Mouse (Mus musculus): ENCODE measurements around the gene Lyrm4. TPM values are rescaled to one million over a fixed set of nuclear protein-coding genes. Genes with fewer than 3 reads are reported as not detected.

The Lyrm4 gene
- total and polyA plus RNA-seq, 3 experiments = 10.9 to 27.0 (median 26.3) TPM

DNA sequence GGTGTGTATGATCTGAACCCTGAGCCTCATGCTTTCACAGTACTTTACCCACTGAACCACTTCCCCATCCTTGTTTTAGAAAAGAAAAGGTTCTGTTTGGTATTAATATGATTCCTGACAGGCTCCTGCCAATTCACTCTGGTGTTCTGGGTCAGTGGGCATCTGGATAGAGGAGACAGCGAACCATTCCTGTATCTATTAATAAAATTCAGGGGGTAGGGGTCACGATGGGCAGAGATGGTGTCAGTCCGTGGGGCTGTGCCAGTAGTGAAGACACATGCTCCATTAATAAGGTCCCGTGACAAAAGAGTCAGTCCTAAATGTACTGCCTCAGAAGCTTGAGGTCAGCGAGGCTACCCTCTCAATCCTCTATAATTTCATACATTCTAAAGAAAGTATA, 4.1 kb downstream of the Lyrm4 start:
- Histone ChIP-seq H3K4me1 (ENCODE audit: control insufficient read depth in 1 of 2, insufficient read depth in 2 of 2) (peaks cover 2 to 42% of the 10 kb centered on the region in 2 experiments; a peak in 2 of 4 replicates), H3K4me2 (ENCODE audit: insufficient read depth, low read depth, poor library complexity, severe bottlenecking) (no peak overlapping the region), H3K27me3 (replicated peaks) (no peaks in the 10 kb centered on the region), H3K4me3 (replicated peaks in 1 of 3; ENCODE audit: low read depth in 2 of 3, low read length in 2 of 3, poor library complexity in 1 of 3) (no peak overlapping the region), H3K9me3 (replicated peaks; ENCODE audit: low read length) (no peaks in the 10 kb centered on the region), H3K27ac (ENCODE audit: insufficient read depth, low read depth) (no peak overlapping the region), H3K36me3 (replicated peaks in 1 of 2; ENCODE audit: control insufficient read depth in 1 of 2, insufficient read depth in 1 of 2, low read length in 1 of 2) (peaks cover 5 to 24% of the 10 kb centered on the region in 2 experiments), H3K9ac (ENCODE audit: insufficient read depth, low read depth) (no peak overlapping the region), H3K79me2 (replicated peaks; ENCODE audit: control insufficient read depth, extremely low read depth, insufficient read depth, poor library complexity, severe bottlenecking) (peaks cover 6% of the 10 kb centered on the region)
- no peak for DNase-seq (ENCODE audit: extremely low read depth)
- no peak for TF ChIP-seq MEF2A (IDR thresholded peaks at IDR 0.05; ENCODE audit: borderline replicate concordance, low read depth, low read length)
- no peak for TF ChIP-seq GABPA (IDR thresholded peaks at IDR 0.05; ENCODE audit: insufficient replicate concordance, low read depth, low read length)
- dilution Hi-C loops (cut with MboI; ENCODE audit: extremely low pct_ligation_motif_present, extremely low pct_unique_long_range_greater_than_20kb, low sequenced_read_pairs) = no loop called here
- in situ Hi-C loops (cut with MboI; ENCODE audit: low pct_ligation_motif_present, low pct_unique_long_range_greater_than_20kb, low sequenced_read_pairs) = loop anchor here (10.0 kb wide), 1 partner anchor 88 kb away; no protein-coding TSS in a partner anchor

DNA sequence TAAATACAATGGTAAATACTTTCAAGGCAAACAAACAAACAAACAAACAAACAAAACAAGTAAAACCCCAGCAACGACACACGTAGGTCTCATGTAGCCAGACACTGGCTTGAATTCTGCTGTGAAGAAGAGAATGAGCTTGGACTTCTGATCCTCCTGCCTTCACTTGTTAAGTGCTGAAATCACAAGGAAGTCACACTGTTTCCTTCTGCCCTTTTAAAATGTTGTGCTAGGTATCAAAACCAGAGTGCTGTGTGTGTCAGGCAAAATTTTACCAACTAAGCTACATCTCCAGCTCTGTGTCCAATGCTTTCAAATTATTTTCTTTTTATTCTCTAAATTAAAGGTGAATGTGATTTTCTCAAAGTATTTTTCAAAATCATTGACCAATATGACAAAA, 6.0 kb downstream of the Lyrm4 start:
- Histone ChIP-seq H3K27ac (ENCODE audit: insufficient read depth, low read depth) (no peak overlapping the region), H3K79me2 (replicated peaks; ENCODE audit: control insufficient read depth, extremely low read depth, insufficient read depth, poor library complexity, severe bottlenecking) (peaks cover 2% of the 10 kb centered on the region; the same call in 1 of the 2 replicates), H3K4me3 (replicated peaks in 1 of 3; ENCODE audit: low read depth in 2 of 3, low read length in 2 of 3, poor library complexity in 1 of 3) (no peak overlapping the region), H3K36me3 (replicated peaks in 1 of 2; ENCODE audit: control insufficient read depth in 1 of 2, insufficient read depth in 1 of 2, low read length in 1 of 2) (peaks cover 7 to 38% of the 10 kb centered on the region in 2 experiments), H3K27me3 (replicated peaks) (no peaks in the 10 kb centered on the region), H3K9me3 (replicated peaks; ENCODE audit: low read length) (no peaks in the 10 kb centered on the region), H3K4me1 (ENCODE audit: control insufficient read depth in 1 of 2, insufficient read depth in 2 of 2) (peaks cover 2 to 42% of the 10 kb centered on the region in 2 experiments; a peak in 2 of 4 replicates), H3K4me2 (ENCODE audit: insufficient read depth, low read depth, poor library complexity, severe bottlenecking) (no peak overlapping the region), H3K9ac (ENCODE audit: insufficient read depth, low read depth) (no peak overlapping the region)
- dilution Hi-C loops (cut with MboI; ENCODE audit: extremely low pct_ligation_motif_present, extremely low pct_unique_long_range_greater_than_20kb, low sequenced_read_pairs) = no loop called here
- no peak for DNase-seq (ENCODE audit: extremely low read depth)
- in situ Hi-C loops (cut with MboI; ENCODE audit: low pct_ligation_motif_present, low pct_unique_long_range_greater_than_20kb, low sequenced_read_pairs) = loop anchor here (10.0 kb wide), 1 partner anchor 87 kb away; no protein-coding TSS in a partner anchor
- TF ChIP-seq SIN3A (IDR thresholded peaks at IDR 0.05; ENCODE audit: low read length) = no peak
- no peak for TF ChIP-seq TBP (conservative IDR thresholded peaks at IDR 0.05; ENCODE audit: low read depth, low read length)
- TF ChIP-seq ZC3H11A (IDR thresholded peaks at IDR 0.05; ENCODE audit: low read depth, low read length) = no peak
- TF ChIP-seq RAD21 (IDR thresholded peaks at IDR 0.05; ENCODE audit: low read depth, low read length) = no peak
- no peak for TF ChIP-seq GABPA (IDR thresholded peaks at IDR 0.05; ENCODE audit: insufficient replicate concordance, low read depth, low read length)
- TF ChIP-seq MEF2A (IDR thresholded peaks at IDR 0.05; ENCODE audit: borderline replicate concordance, low read depth, low read length) = no peak
- TF ChIP-seq ZNF384 (IDR thresholded peaks at IDR 0.05; ENCODE audit: low read depth, low read length) = no peak
- no peak for TF ChIP-seq MXI1 (IDR thresholded peaks at IDR 0.05; ENCODE audit: low read depth, low read length)
- no peak for TF ChIP-seq CHD1 (IDR thresholded peaks at IDR 0.05; ENCODE audit: low read depth, low read length)
- no peak for TF ChIP-seq JUN (IDR thresholded peaks at IDR 0.05; ENCODE audit: insufficient read depth, low read depth, low read length)
- TF ChIP-seq MAFK (IDR thresholded peaks at IDR 0.05; ENCODE audit: insufficient replicate concordance, low read length) = no peak
- TF ChIP-seq SMC3 (IDR thresholded peaks at IDR 0.05; ENCODE audit: low read depth, low read length) = no peak
- no peak for TF ChIP-seq ETS1 (conservative IDR thresholded peaks at IDR 0.05; ENCODE audit: low read depth, low read length)
- no peak for TF ChIP-seq ZMIZ1 (IDR thresholded peaks at IDR 0.05; ENCODE audit: low read depth, low read length)
